Mouse (Mus musculus) lung, postnatal 25 days (tissue): Measurements from ENCODE around the gene Uchl4.
"Not testable (repeated sequence)": the region's sequence is repeated elsewhere in the genome, so short reads cannot be mapped to it uniquely, and the experiment has no call there.

ENCODE experiments used
- DNase-seq: peaks from one replicate; pipeline ENCODE4 v3.0.0; 2022; ENCODE audit warnings: low spot score

Gene Uchl4

DNA sequence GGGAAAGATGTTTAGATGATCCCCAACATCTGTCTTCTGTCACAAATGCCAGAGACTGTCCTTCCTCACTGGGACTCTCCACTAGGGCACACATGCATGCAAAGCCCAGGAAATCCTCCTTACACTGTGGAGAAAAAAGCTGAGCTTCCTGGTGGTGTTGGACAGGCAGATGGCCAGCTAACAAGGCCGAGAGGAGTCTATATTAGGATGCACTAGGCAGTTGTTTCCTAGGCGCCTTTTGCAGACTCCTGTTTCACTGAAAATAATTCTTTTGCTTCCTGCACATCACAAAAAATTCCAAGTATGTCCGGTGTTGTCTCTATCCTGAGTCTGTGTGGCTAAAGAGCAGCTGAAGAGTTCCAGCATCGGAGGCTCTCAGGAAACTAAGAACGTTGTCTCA lies 3.8 kb upstream of the Uchl4 start:
- DNase-seq = no peak

DNA sequence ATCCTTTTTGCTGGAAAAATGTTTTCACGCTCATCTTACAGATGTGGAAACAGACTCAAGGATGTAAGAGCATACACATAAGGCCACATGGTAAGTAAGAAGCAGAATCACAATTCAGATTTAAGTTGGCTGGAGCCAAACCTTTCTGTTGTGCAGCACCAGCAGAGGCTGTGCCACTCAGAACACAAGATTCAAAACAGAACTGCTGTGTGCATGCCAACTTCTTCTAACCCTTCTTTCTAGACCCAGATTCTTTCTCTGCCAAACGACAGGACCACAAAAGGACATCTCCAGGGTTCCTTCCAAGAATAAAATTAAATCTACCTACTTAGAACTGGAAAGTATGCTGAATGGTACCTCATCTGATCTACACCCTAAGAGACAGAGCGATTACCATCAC lies 3.3 kb upstream of the Uchl4 start:
- no peak for DNase-seq

- DNase-seq = no peak
Measured at GRCm38 (mm10) chr9:64232257-64232957, 2.6 kb upstream of the Uchl4 start.

GRCm38 (mm10) chr9:64233656-64234055 lies 1.3 kb upstream of the Uchl4 start:
- no peak for DNase-seq

GRCm38 (mm10) chr9:64236056-64236455 lies 1.1 kb downstream of the Uchl4 start:
- DNase-seq = no peak

DNA sequence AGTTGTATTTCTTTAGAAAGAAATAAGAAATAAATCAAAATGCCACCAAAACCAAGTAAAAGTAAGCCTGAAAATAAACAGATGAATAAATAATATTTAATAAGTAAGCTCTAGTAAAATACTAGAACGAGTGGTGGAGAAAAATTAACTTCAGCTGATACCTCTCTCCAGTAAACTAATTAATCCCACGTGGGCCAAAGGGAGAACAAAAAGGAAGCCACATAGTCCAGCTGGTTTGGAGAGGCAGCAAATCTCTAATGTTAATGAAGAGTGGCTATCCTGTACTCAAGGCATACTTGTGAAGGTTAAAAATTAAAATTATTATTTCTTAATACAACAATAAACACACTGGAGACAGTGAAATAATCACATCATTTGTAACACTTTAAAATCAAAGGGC lies 5.1 kb downstream of the Uchl4 start:
- DNase-seq = no peak

DNA sequence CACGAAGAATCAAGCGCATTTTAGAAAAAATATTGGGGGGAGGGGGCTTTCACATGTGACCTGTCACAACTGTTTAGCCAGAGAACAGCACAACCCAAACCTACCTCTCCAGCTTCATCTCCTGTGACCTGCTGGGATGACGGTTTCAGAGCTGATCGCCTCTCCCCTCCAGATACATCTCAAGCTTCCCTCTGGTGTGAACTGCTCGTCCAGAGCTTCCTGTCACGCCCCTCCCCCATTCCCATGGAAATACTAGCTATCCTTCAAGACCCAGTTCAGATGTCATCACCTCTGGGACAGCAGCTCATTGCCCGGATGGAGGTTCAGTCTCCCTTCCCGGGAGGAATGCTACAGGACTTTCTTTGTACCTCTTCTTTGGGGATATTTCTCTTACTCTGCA lies 5.7 kb downstream of the Uchl4 start:
- no peak for DNase-seq

DNA sequence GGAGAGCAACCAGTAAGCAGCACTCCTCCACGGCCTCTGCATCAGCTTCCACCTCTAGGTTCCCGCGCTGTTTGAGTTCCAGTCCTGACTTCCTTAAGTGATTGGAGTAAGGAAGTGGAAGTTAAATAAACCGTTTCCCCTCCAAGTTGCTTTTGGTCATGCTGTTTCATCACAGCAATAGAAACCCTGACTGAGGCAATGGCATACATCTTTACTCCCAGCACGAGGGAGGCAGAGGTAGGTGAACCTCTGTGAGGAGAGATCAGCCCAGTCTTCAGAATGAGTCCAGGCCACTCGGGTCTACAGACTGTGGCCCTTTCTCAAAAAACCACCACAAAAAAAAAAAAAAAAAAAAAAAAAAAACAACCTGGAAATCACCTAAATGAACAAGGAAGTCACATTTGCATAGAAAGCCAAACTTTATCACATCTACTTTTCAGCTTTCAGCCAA lies 7.4 kb downstream of the Uchl4 start:
- peak; percentile 50 for DNase-seq

DNA sequence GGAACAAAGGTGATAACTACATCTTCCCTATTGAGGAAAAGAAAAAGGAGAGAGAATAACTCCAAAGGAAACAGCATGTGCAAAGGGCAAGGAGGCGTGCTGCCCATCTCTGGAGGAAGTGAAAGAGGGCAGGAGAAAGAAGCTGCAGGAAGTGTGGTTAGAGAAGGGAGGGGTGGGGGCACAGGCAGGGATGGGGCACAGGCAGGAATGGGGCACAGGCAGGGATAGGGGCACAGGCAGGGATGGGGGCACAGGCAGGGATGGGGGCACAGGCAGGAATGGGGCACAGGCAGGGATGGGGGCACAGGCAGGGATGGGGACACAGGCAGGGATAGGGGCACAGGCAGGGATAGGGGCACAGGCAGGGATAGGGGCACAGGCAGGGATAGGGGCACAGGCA lies 14.4 kb downstream of the Uchl4 start:
- DNase-seq = no peak

DNA sequence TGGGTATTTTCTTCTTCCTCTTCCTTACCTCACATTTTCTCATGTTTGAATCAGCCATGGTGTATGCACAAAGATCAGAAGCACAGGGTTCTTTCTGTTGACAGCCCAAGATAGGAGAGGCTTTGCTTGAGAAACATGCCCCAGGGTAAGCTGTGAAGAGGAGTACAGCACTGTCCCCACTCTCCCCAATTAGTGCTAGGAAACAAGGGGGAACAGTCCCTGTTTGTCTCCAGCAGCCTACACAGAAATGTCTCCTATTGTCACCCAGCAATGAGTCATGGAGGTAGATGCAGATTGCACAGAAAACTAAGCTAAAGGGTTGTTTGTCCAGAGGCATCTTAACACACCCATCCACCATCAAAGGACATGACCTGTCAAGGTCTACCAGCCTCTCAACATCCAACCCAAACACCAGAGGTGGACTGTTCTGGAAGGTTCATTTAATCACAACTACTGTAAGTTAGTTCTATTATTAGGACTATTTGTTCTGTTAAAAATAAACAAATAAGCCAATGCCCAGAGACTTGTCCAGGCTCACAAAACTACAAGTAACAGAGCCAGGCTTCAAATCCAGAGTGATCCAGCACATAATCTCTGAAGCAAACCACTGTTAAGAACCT lies 15.2 kb downstream of the Uchl4 start:
- DNase-seq = no peak

GRCm38 (mm10) chr9:64252591-64253020 lies 17.6 kb downstream of the Uchl4 start:
- peak; percentile 35 for DNase-seq

DNA sequence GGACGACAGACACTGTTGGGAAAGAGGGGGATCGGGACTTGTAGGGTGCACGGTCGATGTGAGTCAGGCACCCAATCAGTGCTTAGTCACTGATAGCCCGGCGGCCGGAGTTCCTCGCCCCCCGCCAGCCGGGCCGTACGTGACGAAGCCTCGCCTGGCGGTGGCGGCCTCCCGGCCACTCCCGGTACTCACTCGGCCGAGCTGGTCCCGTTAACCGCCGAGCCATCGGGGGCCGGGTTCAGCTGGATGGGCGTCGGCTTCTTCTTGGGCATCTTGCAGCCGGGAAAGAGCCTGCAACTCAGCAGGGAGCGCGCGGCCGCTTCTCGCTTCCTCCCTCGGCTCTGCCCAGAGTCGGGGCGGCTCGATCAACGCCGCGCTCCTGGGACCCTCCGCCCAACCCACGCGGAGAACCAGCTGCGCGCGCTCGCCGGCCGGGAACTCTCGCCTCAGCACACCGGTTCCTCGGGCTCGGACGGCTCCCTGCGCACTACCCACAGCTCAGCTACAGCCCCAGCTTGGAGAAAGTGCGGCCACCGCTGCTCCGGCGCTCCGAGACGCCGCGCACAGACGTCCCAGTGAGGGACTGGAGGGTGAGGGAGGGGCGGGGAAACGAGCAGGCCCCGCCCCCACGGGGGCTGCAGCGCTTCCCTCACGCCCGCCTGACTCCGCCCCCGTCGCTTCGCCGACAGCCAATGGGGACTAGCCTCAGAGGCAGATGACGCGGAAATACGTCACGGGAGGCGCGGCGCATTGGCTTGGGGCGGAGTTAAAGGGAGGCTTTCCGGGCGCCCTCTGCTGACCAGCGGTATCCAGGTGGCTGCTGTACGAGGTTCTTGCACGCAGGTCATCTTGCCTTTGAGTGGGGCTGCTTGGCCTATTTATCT lies 18.3 kb downstream of the Uchl4 start, which contains the start of gene Map2k1:
Map2k1 (minus strand) TSS at position 611 of the 884 bp plus-strand sequence.
- peak; percentile 100 for DNase-seq

- DNase-seq = no peak
Measured at GRCm38 (mm10) chr9:64255422-64255821, 20.4 kb downstream of the Uchl4 start.

GRCm38 (mm10) chr9:64256204-64256603 lies 21.2 kb downstream of the Uchl4 start:
- DNase-seq = no peak

DNA sequence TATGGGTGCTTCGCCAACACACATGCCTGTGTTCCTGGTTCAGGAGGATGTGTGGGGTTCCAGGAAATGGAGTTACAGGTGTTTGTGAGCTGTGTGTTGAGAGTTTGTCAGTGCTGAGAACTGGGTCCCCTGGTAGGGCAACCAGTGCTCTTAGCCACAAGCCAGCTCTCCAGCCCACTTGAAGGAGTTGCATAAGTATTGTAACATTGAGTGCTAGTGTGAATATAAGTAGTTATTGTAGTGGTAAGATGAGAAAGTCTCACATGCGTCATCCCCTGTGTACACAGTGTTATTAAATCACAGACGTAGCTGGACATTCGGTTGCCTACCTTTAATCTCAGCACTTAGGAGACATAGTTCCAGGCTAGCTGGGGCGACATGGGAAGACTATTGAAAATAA lies 24.9 kb downstream of the Uchl4 start:
- DNase-seq = peak; percentile 83

GRCm38 (mm10) chr9:64261023-64261422 lies 26.0 kb downstream of the Uchl4 start:
- DNase-seq = no peak

- no peak for DNase-seq
Measured at GRCm38 (mm10) chr9:64264813-64265212, 29.8 kb downstream of the Uchl4 start.

GRCm38 (mm10) chr9:64267231-64267630 lies 32.2 kb downstream of the Uchl4 start:
- no peak for DNase-seq

DNA sequence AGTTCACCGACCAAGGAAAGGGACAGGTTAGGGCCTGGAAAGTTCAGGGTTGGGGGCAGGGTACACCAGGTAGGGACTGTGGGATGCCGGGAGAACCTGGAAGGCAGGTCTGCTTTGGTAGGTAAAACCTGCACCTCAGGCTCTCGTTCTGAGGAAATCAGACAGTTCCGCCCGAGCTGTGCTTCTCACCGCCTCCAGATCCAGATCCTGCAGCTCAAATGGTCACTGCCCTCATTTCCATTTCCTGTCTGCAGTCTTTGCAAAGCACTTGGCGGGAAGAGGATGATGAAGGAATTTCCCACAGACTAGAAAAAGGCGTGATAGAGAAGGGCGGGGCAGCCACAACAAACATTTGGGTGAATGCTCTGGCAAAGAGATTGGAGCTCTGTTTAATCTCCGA lies 33.2 kb downstream of the Uchl4 start:
- DNase-seq = no peak

- not testable (repeated sequence) for DNase-seq
Measured at GRCm38 (mm10) chr9:64268836-64269235, 33.8 kb downstream of the Uchl4 start.

GRCm38 (mm10) chr9:64271249-64271648 lies 36.2 kb downstream of the Uchl4 start:
- no peak for DNase-seq

DNA sequence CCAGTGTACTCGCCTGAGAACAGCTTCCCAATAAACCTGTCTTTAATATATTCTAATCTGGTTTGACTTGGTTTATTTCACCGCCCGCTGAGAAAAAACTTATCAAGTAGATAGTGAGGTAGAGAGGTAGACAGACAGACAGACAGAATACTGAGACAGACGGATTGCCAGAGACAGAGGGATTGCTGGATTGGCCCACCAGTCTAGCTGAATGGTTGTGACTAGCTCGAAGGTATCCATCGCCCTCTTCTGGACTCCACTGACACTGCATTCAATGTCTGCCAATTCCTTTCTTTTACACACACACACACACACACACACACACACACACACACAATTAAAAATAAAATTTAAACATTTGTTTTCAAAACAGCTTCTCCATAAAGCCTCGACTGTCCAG lies 37.6 kb downstream of the Uchl4 start:
- peak; percentile 37 for DNase-seq

- DNase-seq = no peak
Measured at GRCm38 (mm10) chr9:64273757-64274156, 38.8 kb downstream of the Uchl4 start.
